25 mouse cellular contexts compared by ENCODE assay signal in the genomic region with DNA sequence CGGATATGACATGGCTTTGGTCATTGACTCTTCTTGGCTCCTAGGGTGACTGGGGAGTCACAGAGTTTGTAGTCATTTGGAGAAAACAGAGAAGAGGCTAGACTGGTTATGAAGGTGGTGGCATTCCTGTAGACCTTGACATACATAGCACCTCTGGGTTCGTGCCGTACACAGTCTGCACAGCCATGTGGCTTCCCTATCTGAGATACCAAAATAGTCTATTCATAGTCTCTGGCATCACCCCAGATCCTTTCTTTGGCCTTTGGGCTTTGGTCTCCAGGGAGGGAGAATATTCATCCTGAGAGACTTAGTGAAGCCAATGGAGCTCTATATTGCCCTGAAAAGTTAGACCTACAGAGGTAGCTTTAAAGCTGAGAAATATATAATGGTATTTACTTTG. TPM values are rescaled to one million over a fixed set of nuclear protein-coding genes. Genes with fewer than 3 reads are reported as not detected.
DNase-seq lines count a peak whose midpoint lies in the region; ATAC-seq and TF ChIP-seq lines count a peak whose summit lies in the region.
"Had no signal": no experiment of that assay in that cellular context is flagged by ENCODE, and none has a peak within 500 bp of the region (broad histone marks: within the 10 kb centered on the region; RNA-seq: fewer than 3 reads in every experiment).

No protein-coding gene starts in this region.

- 84% methylated on average over 3 of the region's 3 CpGs for WGBS in heart, embryonic 10.5 days
- 84% methylated on average over 3 of the region's 3 CpGs for WGBS in heart, embryonic 11.5 days (ENCODE audit: insufficient replicate concordance)

- TF ChIP-seq POLR2A in myocyte (IDR thresholded peaks at IDR 0.05; ENCODE audit: insufficient read length, low read depth), result peak; percentile 22

- no peak overlapping the region for H3K9ac ChIP-seq in heart, embryonic 11.5 days (ENCODE audit: low read depth, low read length)
- H3K9ac ChIP-seq: embryonic facial prominence, embryonic 13.5 days; embryonic facial prominence, embryonic 15.5 days; forebrain, embryonic 12.5 days had no signal

- no peaks in the 10 kb centered on the region for H3K9me3 ChIP-seq in heart, embryonic 10.5 days
- H3K9me3 ChIP-seq in heart, embryonic 11.5 days (replicated peaks; ENCODE audit: control insufficient read depth, low read length), result no peaks in the 10 kb centered on the region; the same call in 1 of the 2 replicates
- H3K9me3 ChIP-seq: embryonic facial prominence, embryonic 15.5 days; forebrain, embryonic 10.5 days; forebrain, embryonic 12.5 days had no signal

- H3ac ChIP-seq in myocyte (ENCODE audit: control insufficient read depth, insufficient read length), result no peak overlapping the region

- no peak overlapping the region for H3K4me3 ChIP-seq in heart, embryonic 10.5 days
- H3K4me3 ChIP-seq in heart, embryonic 11.5 days (ENCODE audit: low read depth, low read length), result no peak overlapping the region
- H3K4me3 ChIP-seq in myocyte, result no peak overlapping the region
- H3K4me3 ChIP-seq: embryonic facial prominence, embryonic 13.5 days; embryonic facial prominence, embryonic 15.5 days; erythroblast, embryonic 14.5 days; forebrain, embryonic 10.5 days; forebrain, embryonic 12.5 days had no signal

- intact Hi-C loops in heart, postnatal 10 days (cut with DNase I), result no loop called here
- intact Hi-C loops in heart, postnatal 25 days (cut with DNase I), result no loop called here

- peaks cover 13% of the 10 kb centered on the region for H3K4me1 ChIP-seq in heart, embryonic 10.5 days
- peaks cover 7% of the 10 kb centered on the region for H3K4me1 ChIP-seq in heart, embryonic 11.5 days (ENCODE audit: control insufficient read depth, insufficient read depth, low read length)

- no peaks in the 10 kb centered on the region for H3K36me3 ChIP-seq in heart, embryonic 10.5 days
- no peaks in the 10 kb centered on the region for H3K36me3 ChIP-seq in heart, embryonic 11.5 days (ENCODE audit: control insufficient read depth, insufficient read depth, low read length)
- H3K36me3 ChIP-seq in myocyte (ENCODE audit: control insufficient read depth, insufficient read depth), result peaks cover 30% of the 10 kb centered on the region
- H3K36me3 ChIP-seq: embryonic facial prominence, embryonic 13.5 days; embryonic facial prominence, embryonic 15.5 days; forebrain, embryonic 10.5 days; forebrain, embryonic 12.5 days had no signal

- no peak overlapping the region for H3K27ac ChIP-seq in heart, embryonic 10.5 days
- no peak overlapping the region for H3K27ac ChIP-seq in heart, embryonic 11.5 days (ENCODE audit: low read depth, low read length)
- H3K27ac ChIP-seq: embryonic facial prominence, embryonic 13.5 days; embryonic facial prominence, embryonic 15.5 days; forebrain, embryonic 10.5 days; forebrain, embryonic 12.5 days had no signal

- H3K79me2 ChIP-seq in myocyte (ENCODE audit: control insufficient read depth, insufficient read depth), result peaks cover 96% of the 10 kb centered on the region

- ATAC-seq in heart, embryonic 11.5 days (replicated peaks; ENCODE audit: insufficient number of reproducible peaks, low FRiP score, low TSS enrichment), result no peak
- ATAC-seq: forebrain, embryonic 14.5 days had no signal

- peak; percentile 58 to 74 for DNase-seq in heart, adult 18-20 months
- no peak for DNase-seq in heart, embryonic 10.5 days (ENCODE audit: low spot score)
- peak; percentile 54 for DNase-seq in heart, adult 8-10 months (ENCODE audit: low spot score)
- DNase-seq in heart, postnatal 10 days, result peak; percentile 18 to 26
- DNase-seq in heart, postnatal 25 days (ENCODE audit: low spot score), result no peak
- no peak for DNase-seq in layer of hippocampus, adult 8-10 months (ENCODE audit: low spot score in 2 of 2)
- DNase-seq: adrenal gland, adult 2 months; adrenal gland, postnatal 10 days; adrenal gland, postnatal 25 days; cerebellum, adult 11 months; cerebellum, adult 18-20 months; cerebellum, adult 8-10 months; cerebellum, adult 9-11 months; cerebellum, postnatal 14 days; cerebellum, postnatal 36 days; embryo, embryonic 11 days had no signal

- H3K27me3 ChIP-seq in heart, embryonic 10.5 days (ENCODE audit: insufficient read depth, poor library complexity, severe bottlenecking), result peaks cover 16% of the 10 kb centered on the region
- peaks cover 4% of the 10 kb centered on the region; the same call in 1 of the 2 replicates for H3K27me3 ChIP-seq in heart, embryonic 11.5 days (ENCODE audit: control insufficient read depth, insufficient read depth, low read length)
- H3K27me3 ChIP-seq in myocyte (ENCODE audit: control insufficient read depth, insufficient read depth, insufficient read length), result no peaks in the 10 kb centered on the region

- no peak overlapping the region for H3K4me2 ChIP-seq in heart, embryonic 11.5 days
- H3K4me2 ChIP-seq in myocyte (ENCODE audit: low read depth), result peak overlapping the region; percentile 72
- H3K4me2 ChIP-seq: embryonic facial prominence, embryonic 13.5 days; embryonic facial prominence, embryonic 15.5 days; forebrain, embryonic 12.5 days had no signal

TF ChIP-seq in myocyte, 11 proteins besides CTCF, POLR2A, EP300 and RAD21:
- TF ChIP-seq MYOD1 (IDR thresholded peaks at IDR 0.05; ENCODE audit: control insufficient read depth in 1 of 3, insufficient read length in 2 of 3, low read depth in 2 of 3), result peak in 1 of 3 experiments; percentile 19
- no peak for TF ChIP-seq MAX (IDR thresholded peaks at IDR 0.05; ENCODE audit: low read depth)

RNA-seq across cellular contexts. Expression of gene Prune2, which starts 5.1 kb away (rescaled TPM):
- 10 to 100 TPM; 63.5 to 65.9 TPM for total RNA-seq in heart, adult 18-20 months (2021)
- polyA plus RNA-seq in heart, embryonic 10.5 days (2016; fragmentation: Nextera tagmentation; extraction: Ambion mirVana), result 3.6 and 8.5 TPM in 2 replicates
- total RNA-seq in heart, adult 8-10 months (2022), result 10 to 100 TPM; 75.4 to 98.4 (median 87.2) TPM
- polyA plus RNA-seq in heart, embryonic 11.5 days (2014; fragmentation: Nextera tagmentation; extraction: Ambion mirVana), result 8.0 and 9.8 TPM in 2 replicates
- 10 to 100 TPM; 16.2 to 17.4 TPM for total RNA-seq in heart, postnatal 10 days (2021)
- 10 to 100 TPM; 29.0 to 32.9 TPM for total RNA-seq in heart, postnatal 25 days (2021)
- 61.8 TPM for polyA plus RNA-seq in myocyte (2012; fragmentation: generic; extraction: Trizol)
- total RNA-seq in layer of hippocampus, adult 8-10 months (2022), result 10 to 100 TPM; 80.4 to 87.7 (median 84.4) TPM
- total RNA-seq: MEL had no signal
- polyA plus RNA-seq: erythroblast, embryonic 14.5 days had no signal

Comparison
In these comparisons a context has a peak if more than half of its experiments do, and no peak if none do; other contexts are left out.
1. DNase-seq: peak in heart, adult 18-20 months (2 of 2), heart, adult 8-10 months (single experiment) and heart, postnatal 10 days (2 of 2); none in heart, embryonic 10.5 days (single experiment), heart, postnatal 25 days (single experiment) and layer of hippocampus, adult 8-10 months (0 of 2).